Mouse (Mus musculus): Measurements from ENCODE around the gene Adcy1.
"Not testable (repeated sequence)": the region's sequence is repeated elsewhere in the genome, so short reads cannot be mapped to it uniquely, and the experiment has no call there.

Gene Adcy1

DNA sequence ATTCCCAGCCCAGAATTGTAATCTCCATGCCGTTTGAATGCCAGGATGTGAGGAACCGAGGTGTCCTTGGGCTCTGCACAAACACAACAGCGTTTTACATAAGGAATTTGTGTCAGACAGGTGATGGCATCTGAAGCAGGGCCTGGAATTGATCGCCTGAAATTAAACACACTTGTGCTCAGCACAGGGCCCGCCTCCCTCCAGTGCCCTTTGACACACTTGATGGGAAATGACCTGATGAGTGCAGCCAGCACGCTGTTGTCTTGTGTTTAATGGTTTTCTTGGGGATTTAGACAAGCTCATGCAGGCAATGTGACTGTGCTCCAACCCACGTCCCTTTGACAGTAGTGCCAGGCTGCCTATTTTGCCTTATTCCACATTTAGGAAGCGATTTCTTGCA lies 124.2 kb downstream of the Adcy1 start:
- DNase-seq: no peak

DNA sequence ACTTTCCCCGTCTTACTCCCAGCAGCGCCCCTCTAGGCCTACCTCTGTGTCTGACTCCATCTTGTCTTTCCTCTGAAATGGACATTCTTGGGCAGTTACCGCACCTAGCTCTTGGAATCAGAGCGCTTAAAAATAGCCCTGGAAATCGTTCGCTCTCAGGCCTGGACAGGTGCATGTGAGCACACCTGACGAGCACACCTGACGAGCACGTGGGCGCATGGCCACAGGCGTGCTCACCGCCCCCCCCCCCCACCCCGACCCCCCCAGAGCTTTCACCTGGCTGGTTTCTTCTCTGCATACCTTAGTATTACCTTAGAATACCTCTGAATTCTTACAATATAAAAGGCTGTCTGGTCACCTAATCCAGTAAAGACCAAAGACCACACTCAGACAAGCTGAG lies 125.2 kb downstream of the Adcy1 start, which contains the start of gene Gm11985:
TSS of gene Gm11985 (minus strand) at position 101 of the 400 bp plus-strand sequence.
- DNase-seq: no peak

DNA sequence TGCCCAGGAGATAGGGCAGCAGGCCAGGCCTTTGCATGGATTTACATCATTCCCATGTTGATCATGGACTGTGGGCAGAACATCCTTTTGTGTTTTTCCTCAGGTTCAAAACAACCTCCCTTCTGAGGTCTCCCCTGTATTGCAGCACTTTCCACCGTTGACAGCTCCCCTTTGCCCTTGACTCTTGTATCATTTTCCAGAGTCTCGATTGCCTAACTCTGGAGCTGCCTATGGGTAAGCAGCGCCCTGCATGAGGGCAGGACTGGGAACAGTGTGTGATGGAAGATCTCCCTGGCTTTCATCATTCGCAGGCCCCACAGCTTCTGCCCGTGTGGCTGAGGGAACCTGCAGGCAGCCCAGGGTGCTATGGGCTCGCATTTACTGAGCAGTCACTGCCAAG lies 129.4 kb downstream of the Adcy1 start:
- no peak for DNase-seq

DNA sequence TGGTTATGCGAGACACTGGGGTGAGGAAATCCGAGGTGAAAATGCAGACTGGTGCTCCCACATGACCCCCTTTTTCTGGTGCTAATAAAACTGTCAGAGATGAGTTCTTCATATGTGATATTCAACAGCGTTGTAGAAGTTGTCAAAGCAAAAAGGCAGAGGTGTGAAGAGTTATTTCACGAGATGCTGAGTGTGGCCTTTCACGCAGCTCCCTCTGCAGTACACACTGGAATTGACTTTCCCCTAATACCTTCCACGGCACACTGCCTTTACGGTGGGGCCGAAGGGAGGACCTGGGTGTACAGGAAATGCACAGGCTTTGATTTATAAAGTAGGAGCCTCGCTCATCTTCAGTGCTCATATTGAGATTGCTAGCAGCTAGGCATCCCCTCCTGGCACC lies 129.8 kb downstream of the Adcy1 start:
- DNase-seq: no peak

DNA sequence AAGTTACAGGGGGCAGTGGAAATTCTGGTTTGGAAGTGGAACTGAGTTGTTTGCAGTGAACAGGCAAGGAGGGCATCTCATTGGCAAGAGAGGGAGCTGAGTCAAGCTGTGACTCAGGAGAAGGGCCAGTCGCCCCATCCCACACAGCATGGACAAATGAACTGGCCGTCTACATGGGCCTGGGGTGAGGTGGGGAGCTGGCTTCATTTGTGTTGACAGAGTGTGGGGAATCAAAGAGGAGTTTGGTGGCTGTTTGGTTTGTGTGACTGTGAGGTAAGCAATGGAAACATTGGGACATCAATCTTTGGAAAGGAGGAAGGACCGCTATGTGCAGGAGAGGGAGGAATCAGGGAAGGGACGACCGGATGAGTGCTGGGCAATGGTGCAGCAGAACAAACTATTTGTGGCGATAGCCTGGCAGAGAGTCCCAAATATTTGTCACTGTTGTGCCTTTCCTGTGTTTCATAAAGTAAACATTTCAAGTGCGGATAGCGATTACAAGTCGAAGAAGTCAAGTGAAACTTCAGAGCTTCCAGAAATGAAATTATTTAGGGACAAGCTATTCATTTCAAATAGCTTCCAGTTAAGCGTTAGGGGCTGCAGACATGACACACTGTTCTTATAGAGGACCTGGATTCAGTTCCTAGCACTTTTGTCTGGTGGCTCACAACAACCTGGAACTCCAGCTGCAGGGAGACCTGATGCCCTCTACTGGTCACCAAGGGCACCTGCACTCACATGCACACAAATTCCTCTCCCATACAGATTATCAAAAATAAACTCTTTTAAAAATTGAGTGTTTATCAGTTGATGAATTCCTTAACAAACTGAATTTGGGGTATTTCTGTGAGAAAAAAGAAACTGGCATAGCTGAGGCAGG lies 131.4 kb downstream of the Adcy1 start:
- DNase-seq: no peak

DNA sequence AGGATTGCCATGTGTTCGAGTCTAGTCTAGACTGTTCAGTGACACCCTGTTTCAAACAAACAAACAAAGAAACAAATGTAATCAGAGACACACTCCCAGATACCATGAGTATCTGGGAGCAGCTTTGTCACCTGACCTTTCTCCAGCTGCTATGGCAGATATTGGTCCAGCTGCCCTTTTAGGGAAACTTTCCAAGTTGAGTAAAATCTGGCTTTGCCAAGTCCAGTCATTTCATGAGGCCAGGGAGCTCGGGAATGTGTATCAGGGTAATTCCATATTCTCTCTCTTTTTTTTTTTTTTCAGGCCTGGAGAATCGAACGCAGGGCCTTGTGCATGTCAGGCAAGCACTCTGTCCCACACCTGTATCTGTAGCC lies 132.0 kb downstream of the Adcy1 start:
- DNase-seq: no peak

DNA sequence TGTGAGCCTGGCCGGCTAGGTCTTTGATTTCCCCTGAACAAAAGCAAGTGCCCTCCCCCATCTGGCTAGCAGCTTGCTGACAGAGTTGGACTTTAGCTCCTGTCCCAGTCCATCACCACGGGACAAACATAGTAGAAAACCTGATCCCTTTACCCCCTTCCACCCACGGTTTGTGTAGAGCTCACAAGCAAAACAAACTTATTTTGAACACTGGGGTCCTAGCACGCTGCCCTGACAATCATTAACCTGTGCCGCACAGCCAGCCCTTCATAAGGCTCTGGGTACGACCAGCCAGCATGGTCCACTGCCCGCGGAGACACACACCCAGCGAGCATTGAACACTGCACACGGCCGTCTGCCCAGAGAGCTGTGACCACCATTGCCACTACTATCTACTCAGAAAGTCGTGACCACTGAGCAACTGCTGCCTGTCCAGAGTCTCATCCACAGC lies 134.2 kb downstream of the Adcy1 start, which contains the start of gene Igfbp1:
TSS of gene Igfbp1 (plus strand) at position 292 of the 451 bp plus-strand sequence.
- no peak for DNase-seq

DNA sequence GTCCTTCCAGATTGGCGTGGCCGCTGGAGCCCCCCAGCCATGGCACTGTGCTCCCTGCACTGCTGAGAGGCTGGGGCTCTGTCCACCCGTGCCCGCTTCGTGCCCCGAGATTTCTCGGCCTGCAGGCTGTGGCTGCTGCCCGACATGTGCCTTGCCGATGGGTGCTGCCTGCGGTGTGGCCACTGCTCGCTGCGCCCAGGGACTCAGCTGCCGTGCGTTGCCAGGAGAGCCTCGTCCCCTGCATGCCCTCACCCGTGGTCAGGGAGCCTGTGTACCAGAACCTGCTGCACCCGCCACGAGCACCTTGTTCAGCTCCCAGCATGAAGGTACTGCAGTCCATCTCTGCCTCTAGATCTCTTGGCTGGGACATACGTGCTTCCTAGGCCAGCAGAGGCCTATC lies 134.7 kb downstream of the Adcy1 start:
- DNase-seq: no peak

DNA sequence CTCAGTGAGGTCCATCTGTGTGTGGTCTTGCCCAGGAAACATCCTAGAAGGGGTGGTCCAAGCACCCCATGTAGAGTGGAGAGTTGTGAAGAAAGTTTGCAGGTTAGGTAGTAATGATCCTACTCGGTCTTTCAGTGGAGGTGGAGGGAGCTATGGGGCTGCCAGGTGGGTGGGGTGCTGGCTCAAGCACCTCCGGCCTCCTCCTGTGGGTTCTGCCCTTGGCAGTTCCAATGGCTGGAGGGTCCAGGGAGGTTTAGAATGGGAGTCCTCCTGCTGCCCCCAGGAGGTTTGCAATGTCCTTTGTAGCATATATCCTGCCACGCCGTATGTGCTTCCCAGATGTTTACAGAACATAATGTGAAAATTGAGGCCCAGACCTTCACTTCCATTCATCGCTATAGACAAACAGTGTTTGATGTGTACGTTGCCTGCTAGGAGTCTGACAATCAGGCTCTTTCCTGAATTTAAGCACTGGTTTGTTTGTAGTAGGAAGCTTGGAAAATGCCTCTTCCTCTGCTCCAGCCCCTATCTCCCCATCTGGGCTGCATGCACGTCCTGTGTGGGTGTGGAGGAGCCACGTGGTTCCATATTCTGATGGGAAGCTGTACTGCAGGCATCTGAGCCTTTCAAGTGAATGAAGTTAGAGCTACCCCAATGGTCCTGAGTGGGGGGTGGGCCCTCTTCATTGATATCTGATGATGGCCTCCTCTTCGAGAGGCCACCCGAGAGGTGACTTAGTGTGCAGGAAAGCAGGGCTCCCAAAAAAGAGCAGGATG lies 135.4 kb downstream of the Adcy1 start:
- no peak for DNase-seq

DNA sequence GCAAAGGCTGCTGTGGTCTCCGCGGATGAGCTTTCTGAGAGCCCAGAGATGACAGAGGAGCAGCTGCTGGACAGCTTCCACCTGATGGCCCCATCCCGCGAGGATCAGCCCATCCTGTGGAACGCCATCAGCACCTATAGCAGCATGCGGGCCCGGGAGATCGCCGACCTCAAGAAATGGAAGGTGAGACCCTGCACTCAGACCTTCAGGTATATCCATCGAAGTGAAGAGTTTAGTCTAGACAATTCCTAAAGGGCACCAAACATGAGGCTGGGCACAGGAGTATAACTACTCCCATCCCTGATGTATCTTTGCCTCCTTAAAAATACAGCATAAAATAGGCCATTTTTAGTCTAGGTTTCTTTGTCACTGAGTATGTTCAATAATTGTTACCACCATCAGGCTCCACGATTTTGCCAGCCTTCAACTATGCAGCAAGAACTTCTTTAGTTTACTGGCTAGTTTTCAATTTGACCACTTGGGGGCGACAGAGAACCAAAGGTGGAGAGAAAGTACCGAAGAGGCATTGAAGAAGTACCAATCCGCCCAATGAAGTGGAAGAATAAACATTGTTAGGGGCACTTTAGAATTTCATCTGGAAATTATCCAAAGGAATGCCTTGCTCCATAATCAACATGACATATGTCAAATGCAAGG lies 136.6 kb downstream of the Adcy1 start:
- DNase-seq: peak; percentile 43 to 64

DNA sequence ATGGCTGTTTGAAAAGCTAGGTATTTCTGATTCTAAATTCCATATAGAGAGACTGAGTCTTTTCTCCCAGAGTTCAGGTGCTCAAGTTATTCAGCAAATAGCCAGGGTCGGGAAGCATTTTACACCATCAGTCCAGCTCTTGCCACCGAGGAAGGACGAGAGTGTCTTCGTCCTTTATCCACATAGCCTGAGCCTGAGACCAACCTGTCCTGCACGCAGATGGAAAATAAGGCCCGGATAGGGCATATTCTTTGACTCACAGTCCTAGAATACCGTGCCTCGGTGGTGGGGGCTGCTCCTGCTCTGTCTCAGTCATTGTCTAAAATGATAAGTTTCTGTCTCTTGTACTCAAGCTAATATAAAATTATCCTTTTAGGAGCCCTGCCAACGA lies 137.1 kb downstream of the Adcy1 start:
- no peak for DNase-seq

DNA sequence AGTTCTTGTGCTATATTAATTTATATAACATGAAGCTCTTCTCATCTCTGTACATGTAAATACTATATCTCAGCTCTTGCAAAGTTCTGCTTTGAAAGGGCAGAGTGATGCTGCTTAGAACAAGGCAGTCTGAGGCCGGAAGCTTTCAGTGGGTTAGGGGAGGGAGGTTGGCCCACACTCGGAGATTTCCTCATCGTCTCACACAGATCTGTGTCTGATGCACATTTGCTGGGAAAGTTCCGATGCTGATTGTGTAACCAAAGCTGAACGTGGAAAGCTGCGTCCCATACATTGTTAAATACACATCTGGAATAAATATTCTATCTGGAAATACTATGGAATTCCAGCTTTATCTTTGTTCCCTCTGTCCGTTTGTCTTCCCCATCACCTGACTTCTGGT lies 138.9 kb downstream of the Adcy1 start:
- DNase-seq: no peak

DNA sequence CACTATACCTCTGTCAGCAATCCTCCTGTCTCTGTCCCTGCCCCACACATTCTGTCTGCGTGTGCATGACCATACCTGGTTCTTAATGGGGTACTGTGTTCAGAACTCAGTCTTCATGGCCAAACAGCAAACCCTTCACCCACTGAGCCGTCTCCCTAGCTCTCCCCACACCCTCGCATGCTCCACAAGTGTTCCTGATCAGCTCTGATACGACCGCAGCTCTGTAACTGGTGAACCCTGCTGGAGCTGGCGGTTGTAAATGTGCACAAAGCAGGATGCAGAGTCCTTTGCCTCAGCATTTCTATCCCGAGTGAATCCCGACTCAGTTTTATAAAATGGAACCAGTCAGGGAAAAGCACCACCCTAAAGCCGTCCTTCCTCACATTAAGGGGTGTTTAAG lies 140.6 kb downstream of the Adcy1 start:
- no peak for DNase-seq

DNA sequence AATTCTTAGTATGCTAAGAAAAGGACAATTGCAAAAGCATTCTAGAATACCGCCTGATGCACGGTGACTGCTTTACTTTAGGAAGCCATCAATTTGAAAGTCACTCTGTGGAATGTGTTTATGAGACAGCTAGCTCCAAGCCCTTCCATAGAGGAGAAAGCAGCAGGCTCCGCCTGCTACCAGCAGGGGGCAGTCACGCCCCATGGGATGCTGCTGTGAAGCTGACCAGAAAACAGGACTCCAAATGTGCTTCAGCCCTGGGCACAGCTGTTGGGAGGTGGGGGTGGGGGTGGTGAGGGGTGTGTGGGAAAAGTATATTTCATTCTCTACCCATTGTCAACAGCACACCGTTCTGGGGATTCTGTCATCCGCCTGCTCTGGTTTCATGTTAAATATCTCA lies 147.1 kb downstream of the Adcy1 start:
- peak; percentile 68 to 76 for DNase-seq

DNA sequence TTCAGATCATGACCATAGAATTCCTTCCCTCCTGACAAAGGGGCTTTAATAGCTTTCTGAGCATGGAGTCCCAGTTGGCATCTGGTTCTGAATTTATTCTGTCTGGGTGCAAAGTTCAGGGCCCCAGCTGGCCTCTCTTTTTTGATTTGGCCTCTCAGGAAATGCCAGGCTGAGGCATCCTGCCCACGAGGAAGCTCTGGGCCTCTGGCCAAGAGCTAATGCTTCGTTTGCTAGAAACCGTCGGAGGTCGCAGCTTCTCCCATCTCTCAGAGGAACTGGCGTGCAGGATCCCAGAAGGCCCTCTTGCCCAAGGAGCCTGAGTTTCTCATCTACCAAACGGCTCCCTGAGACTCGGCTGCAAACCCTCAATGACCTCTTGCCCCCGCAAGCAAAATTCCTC lies 147.9 kb downstream of the Adcy1 start:
- DNase-seq: no peak

DNA sequence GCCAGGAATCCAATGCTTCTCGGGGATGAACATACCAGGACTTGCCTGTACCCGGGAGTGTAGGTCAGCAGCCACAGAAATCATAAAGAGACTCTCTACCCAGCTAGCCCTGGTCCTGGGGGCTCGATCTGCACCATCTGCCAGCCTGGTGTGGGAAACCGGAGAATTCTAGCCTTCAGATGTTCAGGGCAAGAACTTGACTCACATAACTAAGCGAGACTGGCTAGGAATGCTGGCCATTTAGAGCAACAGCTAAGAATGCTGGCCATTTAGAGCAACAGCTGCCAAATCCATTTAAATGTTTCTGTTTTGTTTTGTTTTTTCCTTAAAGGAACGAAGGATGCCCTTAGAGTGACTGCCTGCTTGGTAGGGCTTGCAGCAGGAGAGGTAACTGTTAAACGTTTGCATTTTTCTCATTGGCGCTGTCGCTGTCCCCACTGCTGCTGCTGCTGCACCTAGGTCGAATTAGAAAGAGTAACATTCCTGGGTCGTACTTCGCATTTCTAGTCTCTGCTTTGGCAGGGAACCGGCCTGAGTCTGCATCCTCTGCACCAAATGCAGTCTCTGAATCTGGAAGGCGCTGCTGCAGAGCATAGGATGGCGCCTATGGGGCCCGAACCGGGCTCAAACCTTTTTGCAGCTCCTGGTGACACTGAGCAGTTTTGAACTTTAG lies 149.0 kb downstream of the Adcy1 start:
- DNase-seq: no peak

DNA sequence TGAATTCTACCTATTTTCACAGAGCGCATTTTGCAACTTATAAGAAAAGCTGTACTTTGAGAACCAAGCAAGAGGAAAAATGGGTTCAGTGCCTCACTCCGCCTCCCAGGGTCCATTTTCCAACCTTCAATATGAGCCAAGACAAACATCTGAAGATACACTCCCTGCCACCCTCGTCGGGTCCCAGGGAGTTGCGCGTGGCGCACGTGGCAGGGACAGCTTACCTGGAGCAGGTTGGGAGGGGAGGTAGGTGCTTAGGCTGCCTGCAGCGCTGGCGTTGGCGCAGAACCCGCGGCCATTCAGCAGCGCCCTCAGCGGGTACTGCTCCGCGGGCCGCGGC lies 149.8 kb downstream of the Adcy1 start:
- DNase-seq: no peak

DNA sequence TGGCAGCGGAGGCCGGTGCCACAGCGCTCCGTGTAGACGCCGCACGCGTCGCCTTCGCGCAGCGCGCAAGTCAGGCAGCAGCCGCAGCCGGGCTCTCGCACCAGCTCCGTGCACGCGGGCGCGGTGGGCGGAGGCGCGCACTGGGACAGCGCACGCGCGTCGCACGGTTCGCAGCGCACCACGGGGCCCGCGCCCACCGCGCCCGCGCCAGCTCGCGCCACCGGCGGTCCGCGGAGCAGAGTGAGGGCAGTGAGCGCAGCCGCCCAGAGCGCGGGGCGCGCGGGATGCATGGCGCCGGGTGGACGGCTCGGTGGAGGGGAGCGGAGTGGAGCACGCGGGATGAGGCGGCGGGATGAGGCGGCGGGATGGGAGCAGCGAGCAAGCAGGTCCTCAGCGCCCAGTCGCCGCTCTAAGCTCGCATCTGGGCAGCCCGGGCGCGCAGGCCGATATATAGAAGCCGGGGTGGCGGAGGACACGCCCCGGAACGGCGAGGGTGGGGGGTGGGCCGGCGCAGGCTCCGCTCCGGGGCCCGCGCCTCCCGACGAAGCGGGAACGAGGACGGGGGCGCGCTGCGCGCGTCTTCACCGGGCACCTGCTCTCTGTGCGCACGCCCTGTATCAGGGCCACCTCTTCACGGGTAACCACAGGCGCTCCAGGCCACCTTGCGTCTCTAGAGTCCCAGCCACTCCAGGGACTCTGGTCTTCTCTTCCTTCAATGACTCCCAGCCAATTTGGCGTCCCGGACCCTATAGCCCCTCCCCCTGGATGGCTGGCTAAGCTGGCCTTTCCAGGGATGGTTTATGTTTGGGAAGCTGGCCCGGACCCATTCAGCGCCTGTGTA lies 150.4 kb downstream of the Adcy1 start, which contains the start of gene Igfbp3:
TSS of gene Igfbp3 (minus strand) at position 423 of the 841 bp plus-strand sequence.
- peak; percentile 53 to 66 for DNase-seq

DNA sequence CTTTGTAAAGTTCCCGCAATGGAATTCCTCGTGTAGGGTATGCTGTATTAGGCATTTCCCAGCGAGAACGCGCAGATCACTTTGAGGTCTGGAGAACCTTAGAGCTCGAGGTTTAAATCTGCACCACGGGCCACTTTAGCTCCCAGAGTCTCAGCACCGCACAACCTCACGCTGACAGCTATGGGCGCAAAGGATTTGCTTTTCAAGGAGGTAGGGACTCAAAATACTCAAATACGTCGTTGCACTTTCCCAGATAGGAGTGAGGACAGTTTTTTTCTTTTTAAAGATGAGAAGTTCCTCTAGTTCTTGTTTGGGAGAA lies 151.0 kb downstream of the Adcy1 start:
- DNase-seq: no peak

DNA sequence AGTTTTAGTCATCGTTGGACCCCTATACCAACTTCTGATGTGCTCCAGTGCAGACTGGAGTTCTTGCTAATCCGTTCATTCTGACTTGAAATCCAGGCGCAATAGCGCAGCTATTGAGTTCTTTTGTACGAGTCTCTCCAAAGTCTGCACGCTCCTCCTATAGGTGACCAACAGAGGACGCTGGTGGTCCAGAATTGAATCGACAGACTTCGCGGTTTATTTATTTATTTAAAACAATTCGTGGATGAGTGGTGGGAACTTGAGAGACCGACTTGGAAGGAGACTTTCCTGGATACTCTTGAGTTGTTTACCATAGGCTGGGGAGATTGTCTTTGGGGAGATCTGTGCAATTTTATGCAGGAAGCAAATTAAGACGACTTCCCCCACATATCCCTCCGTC lies 151.5 kb downstream of the Adcy1 start:
- DNase-seq: peak; percentile 42 to 55

DNA sequence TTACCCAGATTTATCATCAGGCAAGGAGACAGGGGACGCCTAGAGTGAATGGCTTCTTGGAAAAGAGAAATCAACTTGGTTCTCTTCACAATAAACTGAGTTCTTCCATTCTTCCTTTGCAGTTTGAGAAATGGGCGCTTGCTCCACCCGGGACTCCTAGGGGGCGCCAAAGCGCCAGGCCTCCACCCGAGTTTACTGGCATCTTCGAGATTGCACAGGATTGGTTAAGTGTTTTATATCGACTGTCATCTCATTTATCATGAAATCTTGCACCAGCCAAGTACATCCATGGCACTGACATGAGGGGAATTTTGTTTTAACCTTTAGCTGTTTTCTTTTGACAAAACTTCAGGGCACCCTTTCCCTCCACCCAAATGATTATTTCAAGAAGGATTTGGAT lies 152.4 kb downstream of the Adcy1 start:
- peak; percentile 67 to 72 for DNase-seq

DNA sequence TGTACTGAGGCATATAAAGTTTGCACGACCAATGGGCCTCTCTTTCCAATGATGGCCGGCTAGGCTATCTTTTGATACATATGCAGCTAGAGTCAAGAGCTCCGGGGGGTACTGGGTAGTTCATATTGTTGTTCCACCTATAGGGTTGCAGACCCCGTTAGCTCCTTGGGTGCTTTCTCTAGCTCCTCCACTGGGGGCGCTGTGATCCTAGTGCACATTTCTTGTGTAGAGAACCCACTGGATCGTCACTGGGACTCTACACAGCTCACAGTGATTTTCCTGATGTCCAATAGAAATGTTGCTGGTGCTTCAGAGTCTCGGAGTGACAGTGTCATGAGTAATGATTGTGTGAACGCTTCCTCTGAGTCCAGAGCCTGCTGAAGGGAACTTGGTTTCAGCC lies 158.5 kb downstream of the Adcy1 start:
- not testable (repeated sequence) for DNase-seq

All from cerebellum, postnatal 36 days (tissue).